Mouse (Mus musculus) forebrain, postnatal 0 days (tissue): ENCODE data around the gene Tor4a. TPM values are rescaled to one million over a fixed set of nuclear protein-coding genes. Genes with fewer than 3 reads are reported as not detected.
A peak's percentile ranks its signal among the peaks of the same experiment; 100 is the strongest.

Experiments used
- ATAC-seq: fragments of 200-750 bp; cut with Nextera tagmentation; 2 replicates; pipeline ENCODE4 v1.8.0; 2017; ENCODE audit warnings: mild to moderate bottlenecking, moderate library complexity
- DNase-seq: peaks from one replicate; pipeline ENCODE4 v3.0.0-alpha.2; 2015
- H3K27ac ChIP-seq: fragments of 300-500 bp; sonication (generic); 2 replicates; pipeline ENCODE4 v1.5.1; 2014; ENCODE audit warnings: low read depth, mild to moderate bottlenecking, antibody characterized with exemption, low read length, moderate library complexity, mixed read lengths
- H3K27me3 ChIP-seq: fragments of 300-500 bp; sonication (generic); 2 replicates; pipeline ENCODE4 v1.6.1; 2014; ENCODE audit warnings: mild to moderate bottlenecking, low read length, mixed read lengths; ENCODE audit not compliant: insufficient read depth
- H3K36me3 ChIP-seq: fragments of 300-500 bp; sonication (generic); 2 replicates; pipeline ENCODE4 v1.6.1; 2014; ENCODE audit warnings: mild to moderate bottlenecking, moderate library complexity; ENCODE audit not compliant: insufficient read depth
- H3K4me1 ChIP-seq: fragments of 300-500 bp; sonication (generic); 2 replicates; pipeline ENCODE4 v1.6.1; 2014; ENCODE audit warnings: antibody characterized with exemption; ENCODE audit not compliant: insufficient read depth
- H3K4me2 ChIP-seq: fragments of 300-500 bp; sonication (generic); 2 replicates; pipeline ENCODE4 v1.6.1; 2014; ENCODE audit warnings: low read depth, mild to moderate bottlenecking, moderate library complexity
- H3K4me3 ChIP-seq: fragments of 300-500 bp; sonication (generic); 2 replicates; pipeline ENCODE4 v1.5.1; 2014; ENCODE audit warnings: low read depth, low read length, mixed read lengths
- H3K9ac ChIP-seq: fragments of 300-500 bp; sonication (generic); 2 replicates; pipeline ENCODE4 v1.6.1; 2014; ENCODE audit warnings: mild to moderate bottlenecking
- H3K9me3 ChIP-seq: fragments of 300-500 bp; sonication (generic); 2 replicates; pipeline ENCODE4 v1.6.1; 2016; ENCODE audit warnings: low read length
- CTCF ChIP-seq: sonication (generic); IDR thresholded peaks from 2 replicates; pipeline ENCODE4 v1.5.1; 2016; ENCODE audit warnings: antibody characterized with exemption, control low read depth, low read depth
- WGBS: fragments of 180-500 bp; shearing (Covaris S2); extraction: QIAGEN DNeasy Blood & Tissue Kit; methylation state at CpG from one replicate; pipeline ENCODE4 v1.1.7; 2014; 5-methylcytosine and 5-hydroxymethylcytosine counted together
- polyA plus RNA-seq: library from polyadenylated mRNA; unstranded; fragments of >200 nt; fragmentation: Nextera tagmentation; extraction: Ambion mirVana; gene quantifications from 2 replicates; pipeline ENCODE4 v1.2.1, GENCODE M21; 2015
- total RNA-seq: library from RNA; depleted of rRNA; stranded (reverse); fragments of >200 nt; gene quantifications from 2 replicates; pipeline ENCODE4 v1.2.3, GENCODE M21; 2014

Gene Tor4a
- total and polyA plus RNA-seq, 2 experiments from 2014 or later, result 1.2 to 3.3 TPM

DNA sequence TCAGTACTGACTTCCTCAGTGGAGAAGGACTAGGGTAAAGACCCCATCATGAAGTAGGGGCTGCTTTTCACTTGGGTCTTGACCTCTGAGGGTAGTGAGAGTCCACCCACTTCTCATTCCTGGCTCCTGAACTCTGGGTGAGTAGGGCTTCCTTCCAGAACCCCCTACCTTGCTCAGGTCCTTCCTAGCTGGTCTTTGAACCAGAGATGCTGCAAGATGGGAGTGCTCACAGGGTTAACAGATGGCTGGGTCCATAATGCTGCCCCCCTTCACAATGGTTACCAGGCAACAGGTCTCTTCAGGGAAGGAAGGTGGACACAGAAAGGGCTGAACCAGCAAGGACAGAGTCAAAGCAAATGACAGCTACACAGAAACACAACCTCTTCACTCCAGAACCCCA lies 21.8 kb upstream of the Tor4a start, which contains the start of gene Fam166a:
Fam166a (plus strand) TSS at position 301 of the 400 bp plus-strand sequence.
- TF ChIP-seq CTCF, result no peak
- Histone ChIP-seq H3K9me3 (no peaks in the 10 kb centered on the region), H3K4me1 (0 out of 2 replicates have a peak, but pooled peaks cover 3% of the 10 kb centered on the region), H3K4me2 (no peak within 1 kb of the TSS), H3K4me3 (no peak within 1 kb of the TSS), H3K27me3 (no peaks in the 10 kb centered on the region), H3K36me3 (no peaks in the 10 kb centered on the region), H3K9ac (no peak within 1 kb of the TSS), H3K27ac (no peak within 1 kb of the TSS)
- ATAC-seq, result no peak
- no peak for DNase-seq

- 58% methylated on average over 2 of the region's 2 CpGs for WGBS
- DNase-seq (no peak), ATAC-seq (no peak)
- Histone ChIP-seq H3K36me3 (no peaks in the 10 kb centered on the region), H3K27me3 (no peaks in the 10 kb centered on the region), H3K4me2 (no peak overlapping the region), H3K4me3 (no peak overlapping the region), H3K9me3 (no peaks in the 10 kb centered on the region), H3K9ac (no peak overlapping the region), H3K27ac (no peak overlapping the region), H3K4me1 (no peaks in the 10 kb centered on the region)
- TF ChIP-seq CTCF, result no peak
Measured at GRCm38 (mm10) chr2:25217666-25218065, 21.0 kb upstream of the Tor4a start.

DNA sequence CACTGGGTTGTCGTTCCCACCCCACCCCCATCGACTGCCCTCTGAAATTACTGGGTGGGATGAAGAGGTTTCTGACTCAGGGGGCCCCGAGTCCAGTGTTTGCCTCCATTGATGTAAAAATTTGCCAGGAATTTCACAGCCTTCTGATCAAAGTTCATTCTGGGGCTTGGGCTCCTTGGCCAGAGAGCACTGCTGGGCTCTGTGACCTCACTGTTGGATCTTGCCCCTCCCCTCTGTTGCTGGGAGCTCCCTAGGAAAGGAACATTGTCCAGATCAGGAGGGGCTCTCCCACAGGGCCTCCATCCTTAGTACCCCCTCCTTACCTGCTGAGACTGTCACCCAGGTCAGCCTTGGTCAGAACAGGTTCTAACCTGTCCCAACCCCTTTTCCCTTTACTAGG lies 17.8 kb upstream of the Tor4a start, which contains the start of gene Stpg3:
Stpg3 (minus strand) TSS at position 194 of the 400 bp plus-strand sequence.
- no peak for DNase-seq
- Histone ChIP-seq H3K4me3 (no peak within 1 kb of the TSS), H3K27me3 (no peaks in the 10 kb centered on the region), H3K9ac (no peak within 1 kb of the TSS), H3K27ac (no peak within 1 kb of the TSS), H3K4me1 (peaks cover 7% of the 10 kb centered on the region), H3K4me2 (no peak within 1 kb of the TSS), H3K9me3 (no peaks in the 10 kb centered on the region), H3K36me3 (no peaks in the 10 kb centered on the region)
- 78% methylated on average over 3 of the region's 3 CpGs for WGBS
- ATAC-seq, result no peak
- TF ChIP-seq CTCF, result no peak

DNA sequence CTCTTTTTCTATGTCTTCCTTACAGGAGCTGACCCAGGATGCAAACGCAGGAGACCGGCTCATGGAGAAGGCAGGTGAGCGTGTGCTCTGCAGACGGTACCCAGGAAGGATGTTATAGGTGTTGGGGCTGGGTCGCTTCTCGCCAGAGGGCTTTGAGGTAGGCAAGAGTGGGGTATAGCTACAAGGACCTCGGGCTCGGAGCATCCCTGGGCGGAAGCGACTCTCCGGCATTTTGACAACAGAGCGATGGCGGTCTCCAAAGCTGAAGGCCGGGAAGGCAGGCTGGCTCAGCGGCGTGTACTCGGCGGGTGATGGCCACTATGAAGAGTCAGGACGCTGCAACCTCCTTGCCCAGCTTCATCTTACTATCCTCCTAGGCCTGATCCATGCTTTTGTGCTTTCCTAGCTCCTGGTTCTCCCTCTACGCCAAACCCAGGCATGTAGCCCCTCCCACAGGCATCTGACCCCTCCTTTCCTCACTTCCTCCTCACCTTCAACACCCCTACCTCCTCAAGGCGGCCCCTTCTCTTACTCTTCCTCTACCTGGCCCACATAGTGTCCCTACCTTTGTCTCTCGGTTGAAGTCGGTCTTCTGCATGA lies 16.7 kb upstream of the Tor4a start:
- H3K27ac ChIP-seq, result no peak overlapping the region
- 0 out of 2 replicates have a peak, but pooled peaks cover 1% of the 10 kb centered on the region for H3K36me3 ChIP-seq
- no peaks in the 10 kb centered on the region for H3K27me3 ChIP-seq
- DNase-seq, result no peak
- TF ChIP-seq CTCF, result no peak
- no peaks in the 10 kb centered on the region for H3K9me3 ChIP-seq
- H3K9ac ChIP-seq, result no peak overlapping the region
- no peak overlapping the region for H3K4me3 ChIP-seq
- WGBS, result 72% methylated on average over 23 of the region's 23 CpGs
- H3K4me1 ChIP-seq, result peaks cover 17% of the 10 kb centered on the region
- ATAC-seq, result no peak
- no peak overlapping the region for H3K4me2 ChIP-seq

- peak; percentile 96 for ATAC-seq
- H3K27ac ChIP-seq, result peak within 1 kb of the TSS; percentile 88
- H3K27me3 ChIP-seq, result no peaks in the 10 kb centered on the region
- peaks cover 16% of the 10 kb centered on the region for H3K36me3 ChIP-seq
- H3K4me3 ChIP-seq, result peak within 1 kb of the TSS; percentile 91
- no peaks in the 10 kb centered on the region for H3K9me3 ChIP-seq
- peak within 1 kb of the TSS; percentile 90 for H3K9ac ChIP-seq
- 0 out of 2 replicates have a peak, but pooled peaks have one; percentile 2 for TF ChIP-seq CTCF
- H3K4me1 ChIP-seq, result peaks cover 17% of the 10 kb centered on the region
- DNase-seq, result peak; percentile 85
- 3% methylated on average over 44 of the region's 44 CpGs for WGBS
- H3K4me2 ChIP-seq, result peak within 1 kb of the TSS; percentile 85
Measured at GRCm38 (mm10) chr2:25211121-25211670, 14.5 kb upstream of the Tor4a start, which contains the start of gene Nelfb. Nelfb (minus strand) TSS chr2:25211489.

DNA sequence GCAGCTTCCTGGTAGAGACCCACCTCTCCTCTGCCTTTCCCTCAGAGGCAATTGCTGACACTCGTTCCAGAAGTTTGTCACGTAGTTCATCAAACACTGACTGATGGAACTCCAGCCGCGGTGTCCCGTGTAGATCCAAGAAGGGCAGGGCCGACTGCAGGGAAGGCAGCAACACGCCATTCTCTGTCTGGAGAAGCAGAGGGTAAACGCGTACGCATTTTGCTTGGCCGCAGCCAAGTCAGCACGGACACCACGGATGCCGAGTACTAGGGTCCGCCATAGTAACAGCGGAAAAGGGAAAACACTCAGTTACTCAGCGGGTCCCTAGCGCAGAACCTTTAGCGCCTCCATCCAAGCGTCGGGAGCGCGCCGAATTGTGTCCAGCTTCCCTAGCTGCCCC lies 14.0 kb upstream of the Tor4a start:
- peak overlapping the region; percentile 88 for H3K27ac ChIP-seq
- peak overlapping the region; percentile 90 for H3K9ac ChIP-seq
- H3K4me1 ChIP-seq, result peaks cover 17% of the 10 kb centered on the region
- H3K4me3 ChIP-seq, result peak overlapping the region; percentile 91
- no peak for TF ChIP-seq CTCF
- no peaks in the 10 kb centered on the region for H3K27me3 ChIP-seq
- DNase-seq (no peak), ATAC-seq (peak; percentile 42)
- under 1% methylated on average over 24 of the region's 24 CpGs for WGBS
- peak overlapping the region; percentile 85 for H3K4me2 ChIP-seq
- H3K36me3 ChIP-seq, result peaks cover 19% of the 10 kb centered on the region
- no peaks in the 10 kb centered on the region for H3K9me3 ChIP-seq

GRCm38 (mm10) chr2:25207593-25207992 lies 10.9 kb upstream of the Tor4a start:
- ATAC-seq (no peak), DNase-seq (no peak)
- Histone ChIP-seq H3K27ac (no peak overlapping the region), H3K9ac (no peak overlapping the region), H3K4me2 (no peak overlapping the region), H3K4me1 (peaks cover 17% of the 10 kb centered on the region), H3K27me3 (no peaks in the 10 kb centered on the region), H3K36me3 (peaks cover 43% of the 10 kb centered on the region), H3K4me3 (no peak overlapping the region), H3K9me3 (no peaks in the 10 kb centered on the region)
- TF ChIP-seq CTCF, result no peak
- WGBS, result 85% methylated on average over 1 of the region's 1 CpGs
